In genomic region chr5:131538311-131538915, GRCm38 (mm10) we compare ENCODE assay signal across 8 mouse cellular contexts.
A peak's percentile ranks its signal among the peaks of the same experiment; 100 is the strongest.
DNase-seq lines count a peak whose midpoint lies in the region; ATAC-seq lines count a peak whose summit lies in the region.

No protein-coding gene starts in this region.

- no peaks in the 10 kb centered on the region for H3K36me3 ChIP-seq in hindbrain, embryonic 11.5 days (ENCODE audit: control insufficient read depth, insufficient read depth, low read length)

- H3K27ac ChIP-seq in hindbrain, embryonic 11.5 days (ENCODE audit: low read depth, low read length), result peak overlapping the region; percentile 99

- H3K4me3 ChIP-seq in hindbrain, embryonic 11.5 days (ENCODE audit: low read depth, low read length), result peak overlapping the region; percentile 93

- peak; percentile 63 for DNase-seq in WW6 (ENCODE audit: low read depth, low spot score)
- DNase-seq in cerebellum, postnatal 14 days, result peak; percentile 48 to 64
- peak; percentile 28 to 60 for DNase-seq in frontal cortex, postnatal 14 days (ENCODE audit: low spot score in 2 of 2)
- DNase-seq in hindbrain, embryonic 11.5 days (ENCODE audit: low spot score), result peak; percentile 84
- peak; percentile 69 to 80 for DNase-seq in layer of hippocampus, postnatal 14 days (ENCODE audit: low spot score in 2 of 2)
- peak; percentile 72 for DNase-seq in lung, postnatal 10 days
- DNase-seq in retina, postnatal 7 days (ENCODE audit: low read depth, low spot score), result peak; percentile 23

- peak overlapping the region; percentile 99 for H3K9ac ChIP-seq in hindbrain, embryonic 11.5 days (ENCODE audit: low read depth, low read length)

- H3K27me3 ChIP-seq in hindbrain, embryonic 11.5 days (ENCODE audit: control insufficient read depth, insufficient read depth, low read length), result no peaks in the 10 kb centered on the region; the same call in 1 of the 2 replicates

- peaks cover 2% of the 10 kb centered on the region; the same call in 1 of the 2 replicates for H3K4me1 ChIP-seq in hindbrain, embryonic 11.5 days (replicated peaks; ENCODE audit: control insufficient read depth, insufficient read depth, low read length)

- no peaks in the 10 kb centered on the region for H3K9me3 ChIP-seq in hindbrain, embryonic 11.5 days (ENCODE audit: control insufficient read depth, low read length)

- peak overlapping the region; percentile 78 for H3K4me2 ChIP-seq in hindbrain, embryonic 11.5 days (replicated peaks; ENCODE audit: low read depth, low read length)

- peak; percentile 83 for ATAC-seq in hindbrain, embryonic 11.5 days (ENCODE audit: low FRiP score)
- ATAC-seq in inflammation-experienced regulatory T-cells, adult 6 months, result no peak

- WGBS in hindbrain, embryonic 11.5 days, result 1% methylated on average over 55 of the region's 68 CpGs

Comparison
In these comparisons a context has a peak if more than half of its experiments do, and no peak if none do; other contexts are left out.
1. DNase-seq: peak in every context shown above with its lines; median percentile 84 in hindbrain, embryonic 11.5 days; 74 in layer of hippocampus, postnatal 14 days; 72 in lung, postnatal 10 days; 63 in WW6; 56 in cerebellum, postnatal 14 days; 44 in frontal cortex, postnatal 14 days; 23 in retina, postnatal 7 days.